Mouse (Mus musculus) olfactory bulb, adult 2 months (tissue): ENCODE data around the gene Vwa7.

Source experiments
- CTCF ChIP-seq: fragments of 200-500 bp; IDR thresholded peaks from 2 replicates; pipeline ENCODE4 v1.5.1; 2012; ENCODE audit warnings: low read depth, mild to moderate bottlenecking, low read length, moderate library complexity; ENCODE audit not compliant: insufficient read depth
- POLR2A ChIP-seq: fragments of 200-500 bp; IDR thresholded peaks from 2 replicates; pipeline ENCODE4 v1.6.1; 2012; ENCODE audit warnings: mild to moderate bottlenecking, low read depth, low read length, moderate library complexity; ENCODE audit not compliant: insufficient read depth

- no peak for TF ChIP-seq CTCF
- no peak for TF ChIP-seq POLR2A
Observed at GRCm38 (mm10) chr17:35064951-35065947, 48.9 kb downstream of the Vwa7 start, which contains the start of gene Ly6g6c.
